Mouse (Mus musculus): Measurements from ENCODE around the gene Dip2c.

GRCm38 (mm10) chr13:9333187-9333586, 56.9 kb downstream of the Dip2c start:
- no peak for TF ChIP-seq CTCF (IDR thresholded peaks at IDR 0.05)
- TF ChIP-seq EP300 (IDR thresholded peaks at IDR 0.05): no peak
